Mouse (Mus musculus) large intestine, adult 2 months (tissue): ENCODE results near the gene Pced1b. TPM values are rescaled to one million over a fixed set of nuclear protein-coding genes. Genes with fewer than 3 reads are reported as not detected.

Experiments used
- DNase-seq: peaks from one replicate; pipeline ENCODE4 v3.0.0-alpha.2; 2012; ENCODE audit warnings: low read depth, low spot score
- WGBS: fragments of 180-500 bp; shearing (Covaris S2); methylation state at CpG from one replicate; pipeline ENCODE4 v1.1.7; 2018; 5-methylcytosine and 5-hydroxymethylcytosine counted together
- polyA plus RNA-seq: library from polyadenylated mRNA; depleted of rRNA; stranded (reverse); fragments of >200 nt; gene quantifications from 2 replicates; pipeline ENCODE4 v1.2.3, GENCODE M21; 2012; rRNA removed

The Pced1b gene
- polyA plus RNA-seq, 1 experiment: 5.3 TPM

GRCm38 (mm10) chr15:97412861-97413260, 166.0 kb downstream of the Pced1b start:
- 85% methylated on average over 7 of the region's 7 CpGs for WGBS

GRCm38 (mm10) chr15:97414718-97415413, 168.0 kb downstream of the Pced1b start:
- WGBS: 65% methylated on average over 12 of the region's 12 CpGs
- no peak for DNase-seq

More at GRCm38 (mm10) chr15:97412861-97413260, 166.0 kb downstream of the Pced1b start:
- DNase-seq: no peak

- DNase-seq: no peak
- 49% methylated on average over 2 of the region's 2 CpGs for WGBS
These were observed 168.6 kb downstream of the Pced1b start for GRCm38 (mm10) chr15:97415426-97415946.

GRCm38 (mm10) chr15:97420292-97420691, 173.4 kb downstream of the Pced1b start:
- DNase-seq: no peak
- WGBS: 91% methylated on average over 2 of the region's 2 CpGs

GRCm38 (mm10) chr15:97421533-97421932, 174.6 kb downstream of the Pced1b start:
- no peak for DNase-seq
- 78% methylated on average over 3 of the region's 3 CpGs for WGBS

GRCm38 (mm10) chr15:97422212-97422944, 175.5 kb downstream of the Pced1b start:
- 67% methylated on average over 4 of the region's 4 CpGs for WGBS

GRCm38 (mm10) chr15:97424375-97424774, 177.5 kb downstream of the Pced1b start:
- DNase-seq: no peak
- 48% methylated on average over 7 of the region's 7 CpGs for WGBS

More at GRCm38 (mm10) chr15:97422212-97422944, 175.5 kb downstream of the Pced1b start:
- no peak for DNase-seq

- DNase-seq: no peak
- 78% methylated on average over 3 of the region's 3 CpGs for WGBS
These were observed 178.1 kb downstream of the Pced1b start for GRCm38 (mm10) chr15:97424961-97425360.

- 79% methylated on average over 12 of the region's 12 CpGs for WGBS
- no peak for DNase-seq
These were observed 182.4 kb downstream of the Pced1b start for GRCm38 (mm10) chr15:97429201-97429900.

- DNase-seq: no peak
- 76% methylated on average over 6 of the region's 6 CpGs for WGBS
These were observed 184.6 kb downstream of the Pced1b start for GRCm38 (mm10) chr15:97431533-97431932.

- DNase-seq: no peak
- 43% methylated on average over 4 of the region's 4 CpGs for WGBS
These were observed 185.3 kb downstream of the Pced1b start for GRCm38 (mm10) chr15:97432221-97432620.

Other genes starting within 250 kb of the Pced1b start
- 0.30 and 0.69 TPM in 2 replicates for gene Slc38a4, start 191.2 kb upstream of the Pced1b start, polyA plus RNA-seq
- gene Amigo2, start 180 bp downstream of the Pced1b start, polyA plus RNA-seq: 1.2 and 1.3 TPM in 2 replicates